Mouse (Mus musculus) forebrain, embryonic 11.5 days (tissue): Measurements from ENCODE around the gene Cuta. TPM values are rescaled to one million over a fixed set of nuclear protein-coding genes. Genes with fewer than 3 reads are reported as not detected.
A peak's percentile ranks its signal among the peaks of the same experiment; 100 is the strongest.

Source experiments
- ATAC-seq: fragments of 200-750 bp; cut with Nextera tagmentation; replicated peaks from 2 replicates; pipeline ENCODE4 v1.8.0; 2017; ENCODE audit warnings: moderate TSS enrichment; ENCODE audit not compliant: low FRiP score
- DNase-seq: peaks from one replicate; pipeline ENCODE4 v3.0.0-alpha.2; 2017; ENCODE audit warnings: low spot score
- H3K27ac ChIP-seq: fragments of 300-500 bp; sonication (generic); 2 replicates; pipeline ENCODE4 v1.5.1; 2014; ENCODE audit warnings: low read depth, low read length
- H3K27me3 ChIP-seq: fragments of 300-500 bp; sonication (generic); 2 replicates; pipeline ENCODE4 v1.6.1; 2014; ENCODE audit warnings: mild to moderate bottlenecking, low read length, mixed read lengths; ENCODE audit not compliant: control insufficient read depth, insufficient read depth
- H3K36me3 ChIP-seq: fragments of 300-500 bp; sonication (generic); 2 replicates; pipeline ENCODE4 v1.6.1; 2014; ENCODE audit warnings: mild to moderate bottlenecking, low read length, moderate library complexity, mixed read lengths; ENCODE audit not compliant: control insufficient read depth, insufficient read depth
- H3K4me1 ChIP-seq: fragments of 300-500 bp; sonication (generic); replicated peaks from 2 replicates; pipeline ENCODE4 v1.6.1; 2014; ENCODE audit warnings: low read length, mixed read lengths; ENCODE audit not compliant: control insufficient read depth, insufficient read depth
- H3K4me2 ChIP-seq: fragments of 300-500 bp; sonication (generic); 2 replicates; pipeline ENCODE4 v1.6.1; 2014; ENCODE audit warnings: low read depth, mild to moderate bottlenecking, low read length, moderate library complexity, mixed read lengths; ENCODE audit not compliant: severe bottlenecking
- H3K4me3 ChIP-seq: fragments of 300-500 bp; sonication (generic); 2 replicates; pipeline ENCODE4 v1.5.1; 2014; ENCODE audit warnings: low read depth, low read length
- H3K9ac ChIP-seq: fragments of 300-500 bp; sonication (generic); 2 replicates; pipeline ENCODE4 v1.6.1; 2014; ENCODE audit warnings: low read length
- H3K9me3 ChIP-seq: fragments of 300-500 bp; sonication (generic); 2 replicates; pipeline ENCODE4 v1.6.1; 2016; ENCODE audit warnings: low read length, mixed read lengths; ENCODE audit not compliant: control insufficient read depth
- WGBS: fragments of 180-500 bp; shearing (Covaris S2); extraction: QIAGEN DNeasy Blood & Tissue Kit; methylation state at CpG from one replicate; pipeline ENCODE4 v1.1.7; 2014; 5-methylcytosine and 5-hydroxymethylcytosine counted together
- polyA plus RNA-seq: library from polyadenylated mRNA; unstranded; fragments of >200 nt; fragmentation: Nextera tagmentation; extraction: Ambion mirVana; gene quantifications from 2 replicates; pipeline ENCODE4 v1.2.1, GENCODE M21; 2014

Cuta gene
- polyA plus RNA-seq, 1 experiment from 2014 or later: 154 TPM

- Histone ChIP-seq H3K27me3 (no peaks in the 10 kb centered on the region), H3K4me3 (no peak overlapping the region), H3K27ac (no peak overlapping the region), H3K36me3 (peaks cover 21% of the 10 kb centered on the region), H3K9ac (no peak overlapping the region), H3K4me1 (no peaks in the 10 kb centered on the region), H3K9me3 (no peaks in the 10 kb centered on the region), H3K4me2 (no peak overlapping the region)
- DNase-seq: no peak
- WGBS: 94% methylated on average over 21 of the region's 21 CpGs
- no peak for ATAC-seq
These were observed 22.3 kb upstream of the Cuta start for GRCm38 (mm10) chr17:26961572-26962240.

DNA sequence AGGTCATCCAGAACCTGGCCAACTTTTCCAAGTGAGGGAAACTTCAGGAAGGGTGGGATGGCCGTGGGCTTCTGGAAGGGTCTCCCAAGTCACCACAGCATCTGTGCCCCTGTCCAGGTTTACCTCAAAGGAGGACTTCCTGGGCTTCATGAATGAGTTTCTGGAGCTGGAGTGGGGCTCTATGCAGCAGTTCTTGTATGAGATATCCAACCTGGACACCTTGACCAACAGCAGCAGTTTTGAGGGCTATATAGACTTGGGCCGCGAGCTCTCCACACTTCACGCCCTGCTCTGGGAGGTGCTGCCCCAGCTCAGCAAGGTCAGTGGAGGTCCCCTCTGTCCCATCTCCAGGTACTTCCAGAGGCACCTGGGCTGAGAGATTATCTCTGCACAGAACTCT lies 20.4 kb upstream of the Cuta start:
- Histone ChIP-seq H3K9ac (no peak overlapping the region), H3K27me3 (no peaks in the 10 kb centered on the region), H3K4me2 (no peak overlapping the region), H3K9me3 (no peaks in the 10 kb centered on the region), H3K27ac (no peak overlapping the region), H3K4me1 (no peaks in the 10 kb centered on the region), H3K4me3 (no peak overlapping the region), H3K36me3 (peaks cover 32% of the 10 kb centered on the region)
- DNase-seq (peak; percentile 41), ATAC-seq (no peak)
- WGBS: 95% methylated on average over 4 of the region's 4 CpGs

- Histone ChIP-seq H3K9me3 (no peaks in the 10 kb centered on the region), H3K27me3 (no peaks in the 10 kb centered on the region), H3K9ac (no peak overlapping the region), H3K36me3 (peaks cover 32% of the 10 kb centered on the region; the same call in 1 of the 2 replicates), H3K27ac (no peak overlapping the region), H3K4me1 (0 out of 2 replicates have a peak, but pooled peaks cover under 1% of the 10 kb centered on the region), H3K4me2 (no peak overlapping the region), H3K4me3 (no peak overlapping the region)
- peak; percentile 42 for DNase-seq
- ATAC-seq: no peak
- 65% methylated on average over 5 of the region's 5 CpGs for WGBS
These were observed 19.5 kb upstream of the Cuta start for GRCm38 (mm10) chr17:26958880-26959279.

- peaks cover 7% of the 10 kb centered on the region for H3K4me1 ChIP-seq
These were observed 18.5 kb upstream of the Cuta start for GRCm38 (mm10) chr17:26957872-26958271.

GRCm38 (mm10) chr17:26956895-26957294 lies 17.5 kb upstream of the Cuta start:
- no peak overlapping the region for H3K4me2 ChIP-seq
- peaks cover 17% of the 10 kb centered on the region for H3K4me1 ChIP-seq
- H3K9me3 ChIP-seq: no peaks in the 10 kb centered on the region
- no peak overlapping the region for H3K27ac ChIP-seq
- DNase-seq: no peak
- no peak for ATAC-seq
- peaks cover 30% of the 10 kb centered on the region; the same call in 1 of the 2 replicates for H3K36me3 ChIP-seq
- no peak overlapping the region for H3K4me3 ChIP-seq
- 92% methylated on average over 18 of the region's 18 CpGs for WGBS
- H3K9ac ChIP-seq: no peak overlapping the region
- no peaks in the 10 kb centered on the region for H3K27me3 ChIP-seq

More at GRCm38 (mm10) chr17:26957872-26958271, 18.5 kb upstream of the Cuta start:
- no peak overlapping the region for H3K9ac ChIP-seq
- DNase-seq (no peak), ATAC-seq (no peak)
- H3K4me2 ChIP-seq: no peak overlapping the region
- no peaks in the 10 kb centered on the region for H3K9me3 ChIP-seq
- no peak overlapping the region for H3K4me3 ChIP-seq
- no peaks in the 10 kb centered on the region for H3K27me3 ChIP-seq
- 98% methylated on average over 5 of the region's 5 CpGs for WGBS
- peaks cover 32% of the 10 kb centered on the region; the same call in 1 of the 2 replicates for H3K36me3 ChIP-seq
- no peak overlapping the region for H3K27ac ChIP-seq

DNA sequence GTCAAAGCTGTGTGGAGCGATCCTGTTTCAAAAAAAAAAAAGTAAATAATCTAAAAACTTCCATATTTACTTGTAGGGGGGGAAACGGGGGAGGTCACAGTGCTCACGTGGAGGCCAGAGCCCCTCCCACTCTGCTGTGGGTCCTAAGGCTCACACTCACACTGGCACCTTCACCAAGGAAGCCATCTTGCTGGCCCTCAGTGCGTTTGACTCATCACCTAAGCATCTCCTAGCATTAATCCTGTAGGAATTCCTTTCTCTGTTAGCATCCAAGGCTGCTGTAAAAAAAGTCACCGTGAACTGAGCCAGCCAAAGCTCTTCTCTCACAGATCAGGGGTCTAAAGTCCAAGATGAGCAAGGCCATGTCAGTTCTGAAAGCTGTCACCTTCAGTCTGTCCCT lies 16.9 kb upstream of the Cuta start:
- Histone ChIP-seq H3K9ac (no peak overlapping the region), H3K27ac (no peak overlapping the region), H3K4me3 (no peak overlapping the region), H3K27me3 (no peaks in the 10 kb centered on the region), H3K4me1 (peaks cover 19% of the 10 kb centered on the region), H3K4me2 (no peak overlapping the region), H3K9me3 (no peaks in the 10 kb centered on the region), H3K36me3 (peaks cover 27% of the 10 kb centered on the region; the same call in 1 of the 2 replicates)
- 86% methylated on average over 5 of the region's 5 CpGs for WGBS
- DNase-seq (no peak), ATAC-seq (no peak)

DNA sequence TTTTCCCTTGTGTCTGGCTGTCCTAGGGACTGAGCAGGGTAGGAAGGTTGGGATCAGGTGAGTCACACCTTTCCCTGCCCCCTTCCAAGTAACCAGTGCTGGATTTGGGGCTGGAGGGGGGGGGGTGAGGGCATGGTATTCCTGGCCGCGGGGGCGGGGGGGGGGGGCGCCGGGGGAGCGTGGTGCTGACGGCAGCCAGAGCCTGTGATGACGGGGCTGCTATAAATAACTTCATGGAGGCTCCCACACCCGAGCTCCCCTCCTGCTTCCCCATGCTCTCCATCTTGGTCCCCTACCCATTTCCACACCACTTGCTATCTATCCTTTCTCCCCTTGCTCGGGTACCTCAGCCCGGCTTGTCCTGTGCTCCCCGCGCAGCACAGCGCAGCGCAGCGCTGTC lies 14.4 kb upstream of the Cuta start:
- peak overlapping the region; percentile 65 for H3K4me2 ChIP-seq
- 23% methylated on average over 11 of the region's 16 CpGs for WGBS
- H3K9ac ChIP-seq: peak overlapping the region; percentile 68; the same call in 1 of the 2 replicates
- peaks cover 39% of the 10 kb centered on the region for H3K4me1 ChIP-seq
- ATAC-seq (no peak), DNase-seq (no peak)
- peaks cover 19% of the 10 kb centered on the region; the same call in 1 of the 2 replicates for H3K36me3 ChIP-seq
- peak overlapping the region; percentile 15; the same call in 1 of the 2 replicates for H3K4me3 ChIP-seq
- no peaks in the 10 kb centered on the region for H3K27me3 ChIP-seq
- H3K9me3 ChIP-seq: no peaks in the 10 kb centered on the region
- H3K27ac ChIP-seq: no peak overlapping the region

DNA sequence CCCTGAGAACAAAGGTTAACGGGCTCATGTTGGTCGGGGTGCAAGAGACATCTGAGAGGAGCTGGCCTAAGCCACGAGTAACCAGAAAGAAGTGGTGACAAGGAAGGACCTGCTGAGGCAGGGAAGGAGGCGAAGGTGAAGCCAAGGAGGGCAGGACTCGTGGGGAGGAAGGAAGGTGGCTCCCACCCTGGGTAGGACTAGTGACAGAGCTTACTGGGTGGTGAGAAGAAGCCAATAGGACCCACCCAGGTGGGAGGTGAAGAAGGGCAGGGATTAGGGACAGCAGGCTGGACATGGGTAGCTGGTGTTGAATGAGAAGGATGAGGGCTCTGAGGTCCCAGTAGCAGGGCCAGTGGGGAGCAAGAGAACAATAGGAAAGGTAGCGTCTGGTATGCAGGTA lies 13.8 kb upstream of the Cuta start:
- Histone ChIP-seq H3K36me3 (peaks cover 19% of the 10 kb centered on the region; the same call in 1 of the 2 replicates), H3K27me3 (no peaks in the 10 kb centered on the region), H3K9me3 (no peaks in the 10 kb centered on the region), H3K4me3 (peak overlapping the region; percentile 38), H3K4me1 (peaks cover 39% of the 10 kb centered on the region), H3K9ac (peak overlapping the region; percentile 68), H3K4me2 (peak overlapping the region; percentile 65), H3K27ac (no peak overlapping the region)
- 20% methylated on average over 6 of the region's 6 CpGs for WGBS
- DNase-seq (no peak), ATAC-seq (no peak)
